Mouse (Mus musculus): Measurements from ENCODE around the gene Rpf2.

Gene Rpf2

GRCm38 (mm10) chr10:40246374-40247165 lies at the start of gene Rpf2:
Gene Rpf2 (minus strand): TSS chr10:40247036.
- in situ Hi-C loops (cut with MboI; ENCODE audit: unreplicated experiment in 2 of 2) = no loop called here

- in situ Hi-C loops (cut with MboI; ENCODE audit: unreplicated experiment in 2 of 2) = no loop called here
Measured at GRCm38 (mm10) chr10:40292640-40293039, 45.8 kb upstream of the Rpf2 start.

GRCm38 (mm10) chr10:40286767-40287166 lies 39.9 kb upstream of the Rpf2 start:
- in situ Hi-C loops (cut with MboI; ENCODE audit: unreplicated experiment in 2 of 2) = no loop called here

GRCm38 (mm10) chr10:40285571-40285970 lies 38.7 kb upstream of the Rpf2 start:
- in situ Hi-C loops (cut with MboI; ENCODE audit: unreplicated experiment in 2 of 2) = no loop called here

GRCm38 (mm10) chr10:40284997-40285396 lies 38.2 kb upstream of the Rpf2 start:
- in situ Hi-C loops (cut with MboI; ENCODE audit: unreplicated experiment in 2 of 2) = no loop called here

- in situ Hi-C loops (cut with MboI; ENCODE audit: unreplicated experiment in 2 of 2) = no loop called here
Measured at GRCm38 (mm10) chr10:40284179-40284831, 37.5 kb upstream of the Rpf2 start.

- in situ Hi-C loops (cut with MboI; ENCODE audit: unreplicated experiment in 2 of 2) = no loop called here
Measured at GRCm38 (mm10) chr10:40283636-40284035, 36.8 kb upstream of the Rpf2 start.

- in situ Hi-C loops (cut with MboI; ENCODE audit: unreplicated experiment in 2 of 2) = no loop called here
Measured at GRCm38 (mm10) chr10:40281565-40281964, 34.7 kb upstream of the Rpf2 start.

GRCm38 (mm10) chr10:40278317-40278716 lies 31.5 kb upstream of the Rpf2 start:
- in situ Hi-C loops (cut with MboI; ENCODE audit: unreplicated experiment in 2 of 2) = no loop called here

GRCm38 (mm10) chr10:40275991-40276390 lies 29.2 kb upstream of the Rpf2 start:
- in situ Hi-C loops (cut with MboI; ENCODE audit: unreplicated experiment in 2 of 2) = no loop called here

GRCm38 (mm10) chr10:40273938-40274337 lies 27.1 kb upstream of the Rpf2 start:
- in situ Hi-C loops (cut with MboI; ENCODE audit: unreplicated experiment in 2 of 2) = loop anchor here (25.0 kb wide), 3 partner anchors 563 to 1013 kb away; partner anchors contain the start of genes Cdc40 (in 1 of the 2) and Wasf1 (in 1 of the 2)

- in situ Hi-C loops (cut with MboI; ENCODE audit: unreplicated experiment in 2 of 2) = loop anchor here (25.0 kb wide), 3 partner anchors 566 to 1016 kb away; partner anchors contain the start of genes Cdc40 (in 1 of the 2) and Wasf1 (in 1 of the 2)
Measured at GRCm38 (mm10) chr10:40271216-40271615, 24.4 kb upstream of the Rpf2 start.

GRCm38 (mm10) chr10:40264920-40265319 lies 18.1 kb upstream of the Rpf2 start:
- in situ Hi-C loops (cut with MboI; ENCODE audit: unreplicated experiment in 2 of 2) = loop anchor here (25.0 kb wide), 3 partner anchors 572 to 1022 kb away; partner anchors contain the start of genes Cdc40 (in 1 of the 2) and Wasf1 (in 1 of the 2)

GRCm38 (mm10) chr10:40263691-40264090 lies 16.9 kb upstream of the Rpf2 start:
- in situ Hi-C loops (cut with MboI; ENCODE audit: unreplicated experiment in 2 of 2) = loop anchor here (25.0 kb wide), 3 partner anchors 574 to 1024 kb away; partner anchors contain the start of genes Cdc40 (in 1 of the 2) and Wasf1 (in 1 of the 2)

GRCm38 (mm10) chr10:40262200-40262599 lies 15.4 kb upstream of the Rpf2 start:
- in situ Hi-C loops (cut with MboI; ENCODE audit: unreplicated experiment in 2 of 2) = loop anchor here (25.0 kb wide), 3 partner anchors 575 to 1025 kb away; partner anchors contain the start of genes Cdc40 (in 1 of the 2) and Wasf1 (in 1 of the 2)

GRCm38 (mm10) chr10:40260305-40260704 lies 13.5 kb upstream of the Rpf2 start:
- in situ Hi-C loops (cut with MboI; ENCODE audit: unreplicated experiment in 2 of 2) = loop anchor here (25.0 kb wide), 3 partner anchors 577 to 1027 kb away; partner anchors contain the start of genes Cdc40 (in 1 of the 2) and Wasf1 (in 1 of the 2)

GRCm38 (mm10) chr10:40259542-40259941 lies 12.7 kb upstream of the Rpf2 start:
- in situ Hi-C loops (cut with MboI; ENCODE audit: unreplicated experiment in 2 of 2) = loop anchor here (5.0 to 25.0 kb wide), 8 partner anchors 43 to 1045 kb away; partner anchors contain the start of genes Ak9 (in 1 of the 2), Amd1 (in 1 of the 2), Cdc40 (in 1 of the 2) and Fig4 (in 1 of the 2)

GRCm38 (mm10) chr10:40258976-40259375 lies 12.1 kb upstream of the Rpf2 start:
- in situ Hi-C loops (cut with MboI; ENCODE audit: unreplicated experiment in 2 of 2) = loop anchor here (5.0 to 25.0 kb wide), 8 partner anchors 43 to 1046 kb away; partner anchors contain the start of genes Ak9 (in 1 of the 2), Amd1 (in 1 of the 2), Cdc40 (in 1 of the 2) and Fig4 (in 1 of the 2)

- in situ Hi-C loops (cut with MboI; ENCODE audit: unreplicated experiment in 2 of 2) = loop anchor here (5.0 to 25.0 kb wide), 8 partner anchors 44 to 1046 kb away; partner anchors contain the start of genes Ak9 (in 1 of the 2), Amd1 (in 1 of the 2), Cdc40 (in 1 of the 2) and Fig4 (in 1 of the 2)
Measured at GRCm38 (mm10) chr10:40258401-40258966, 11.6 kb upstream of the Rpf2 start.
